Mouse (Mus musculus): ENCODE measurements around the gene Tacc2. TPM values are rescaled to one million over a fixed set of nuclear protein-coding genes. Genes with fewer than 3 reads are reported as not detected.

The Tacc2 gene
- polyA plus RNA-seq, 1 experiment from 2014 or later, result 58.9 TPM

DNA sequence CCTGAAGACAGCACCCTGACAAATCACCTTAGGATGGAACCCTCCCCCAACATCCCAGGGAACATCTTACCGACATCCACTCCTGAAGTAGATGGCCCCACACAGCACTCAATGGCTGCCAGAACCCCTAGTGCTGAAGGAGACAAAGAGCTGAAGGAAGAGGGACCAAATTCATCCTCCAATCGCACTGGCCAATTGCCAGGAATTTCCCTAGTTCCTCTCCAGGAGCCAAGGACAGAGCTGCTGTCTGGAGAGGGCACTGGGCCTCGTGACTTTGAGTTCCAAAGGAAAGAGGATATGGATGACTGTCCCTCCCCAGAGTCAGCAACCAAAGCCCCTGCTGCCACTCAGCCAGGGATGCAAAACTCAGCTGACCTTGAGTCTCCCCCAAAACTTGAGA, 44.7 kb downstream of the Tacc2 start:
- Histone ChIP-seq H3K27me3 (replicated peaks) (no peaks in the 10 kb centered on the region), H3K4me3 (replicated peaks) (no peak overlapping the region), H3K36me3 (no peaks in the 10 kb centered on the region), H3K27ac (replicated peaks) (no peak overlapping the region), H3K9me3 (replicated peaks) (no peaks in the 10 kb centered on the region), H3K4me2 (no peak overlapping the region), H3K4me1 (no peaks in the 10 kb centered on the region), H3K9ac (replicated peaks) (no peak overlapping the region)
- 55% methylated on average over 3 of the region's 3 CpGs for WGBS
- no peak for ATAC-seq (ENCODE audit: low FRiP score)

- Histone ChIP-seq H3K4me1 (no peaks in the 10 kb centered on the region), H3K4me3 (replicated peaks) (no peak overlapping the region), H3K9me3 (replicated peaks) (no peaks in the 10 kb centered on the region), H3K27ac (replicated peaks) (no peak overlapping the region), H3K4me2 (no peak overlapping the region), H3K36me3 (no peaks in the 10 kb centered on the region), H3K27me3 (replicated peaks) (no peaks in the 10 kb centered on the region), H3K9ac (replicated peaks) (no peak overlapping the region)
- ATAC-seq (ENCODE audit: low FRiP score), result no peak
- WGBS, result 93% methylated on average over 4 of the region's 4 CpGs
Measured at GRCm38 (mm10) chr7:130622359-130622758, 45.1 kb downstream of the Tacc2 start.

GRCm38 (mm10) chr7:130624299-130624698, 47.1 kb downstream of the Tacc2 start:
- Histone ChIP-seq H3K4me3 (replicated peaks) (no peak overlapping the region), H3K27me3 (replicated peaks) (no peaks in the 10 kb centered on the region), H3K36me3 (no peaks in the 10 kb centered on the region), H3K4me2 (no peak overlapping the region), H3K4me1 (no peaks in the 10 kb centered on the region), H3K9ac (replicated peaks) (no peak overlapping the region), H3K9me3 (replicated peaks) (no peaks in the 10 kb centered on the region), H3K27ac (replicated peaks) (no peak overlapping the region)
- ATAC-seq (ENCODE audit: low FRiP score), result no peak
- 88% methylated on average over 9 of the region's 9 CpGs for WGBS

- H3K27me3 ChIP-seq (replicated peaks), result no peaks in the 10 kb centered on the region
- no peaks in the 10 kb centered on the region for H3K36me3 ChIP-seq
- H3K4me2 ChIP-seq, result no peak overlapping the region
- no peaks in the 10 kb centered on the region for H3K4me1 ChIP-seq
- H3K9ac ChIP-seq (replicated peaks), result no peak overlapping the region
- WGBS, result 82% methylated on average over 7 of the region's 7 CpGs
- H3K27ac ChIP-seq (replicated peaks), result no peak overlapping the region
- H3K4me3 ChIP-seq (replicated peaks), result no peak overlapping the region
- no peaks in the 10 kb centered on the region for H3K9me3 ChIP-seq (replicated peaks)
- no peak for ATAC-seq (ENCODE audit: low FRiP score)
Measured at GRCm38 (mm10) chr7:130625361-130625760, 48.1 kb downstream of the Tacc2 start.

DNA sequence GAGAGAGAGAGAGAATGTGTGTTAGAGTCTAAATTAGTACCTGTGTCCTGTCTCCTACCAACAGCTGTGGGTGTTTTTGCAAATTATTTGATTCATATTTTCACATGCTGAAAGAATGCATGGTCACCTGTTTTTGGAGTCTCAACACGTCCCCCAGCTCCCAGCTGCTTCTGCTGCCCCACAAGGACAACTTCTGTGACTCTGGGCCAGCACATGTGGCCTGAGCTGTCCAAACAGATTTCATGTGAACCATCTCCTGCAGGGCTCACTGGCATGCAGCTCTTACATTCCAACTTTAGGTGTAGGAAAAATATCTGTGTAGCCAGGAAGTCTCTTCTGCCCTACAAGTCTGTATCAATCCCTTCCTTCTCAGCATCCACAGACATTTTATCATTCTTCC, 51.4 kb downstream of the Tacc2 start:
- no peaks in the 10 kb centered on the region for H3K4me1 ChIP-seq
- no peak overlapping the region for H3K4me2 ChIP-seq
- no peaks in the 10 kb centered on the region for H3K27me3 ChIP-seq (replicated peaks)
- no peaks in the 10 kb centered on the region for H3K36me3 ChIP-seq
- no peak overlapping the region for H3K4me3 ChIP-seq (replicated peaks)
- ATAC-seq (ENCODE audit: low FRiP score), result no peak
- no peak overlapping the region for H3K27ac ChIP-seq (replicated peaks)
- WGBS, result 71% methylated on average over 1 of the region's 1 CpGs
- H3K9me3 ChIP-seq (replicated peaks), result no peaks in the 10 kb centered on the region
- no peak overlapping the region for H3K9ac ChIP-seq (replicated peaks)

- Histone ChIP-seq H3K4me3 (replicated peaks) (no peak overlapping the region), H3K27me3 (replicated peaks) (no peaks in the 10 kb centered on the region), H3K9ac (replicated peaks) (no peak overlapping the region), H3K36me3 (no peaks in the 10 kb centered on the region), H3K9me3 (replicated peaks) (no peaks in the 10 kb centered on the region), H3K4me1 (no peaks in the 10 kb centered on the region), H3K27ac (replicated peaks) (no peak overlapping the region), H3K4me2 (no peak overlapping the region)
- 96% methylated on average over 7 of the region's 7 CpGs for WGBS
- ATAC-seq (ENCODE audit: low FRiP score), result no peak
Measured at GRCm38 (mm10) chr7:130629999-130630398, 52.8 kb downstream of the Tacc2 start.

DNA sequence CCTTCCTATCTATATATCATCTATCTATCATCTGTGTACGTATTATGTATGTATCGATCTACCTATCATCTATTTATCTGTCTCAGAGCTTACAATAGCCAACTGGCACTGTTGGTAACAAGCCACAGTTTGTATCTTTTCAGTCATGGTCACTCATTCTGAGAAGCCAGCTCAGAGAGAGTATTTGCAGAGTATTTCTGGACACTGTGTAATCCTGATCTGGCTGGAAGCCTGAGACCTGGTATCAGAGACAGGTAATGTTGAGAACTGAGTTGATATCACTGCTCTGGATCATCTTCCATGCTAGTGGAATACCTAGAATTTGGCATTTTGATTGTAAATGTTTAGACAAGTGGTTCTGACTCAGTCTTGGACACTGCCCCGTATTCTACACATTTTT, 53.7 kb downstream of the Tacc2 start:
- Histone ChIP-seq H3K4me1 (no peaks in the 10 kb centered on the region), H3K4me2 (no peak overlapping the region), H3K9ac (replicated peaks) (no peak overlapping the region), H3K9me3 (replicated peaks) (no peaks in the 10 kb centered on the region), H3K27me3 (replicated peaks) (no peaks in the 10 kb centered on the region), H3K36me3 (no peaks in the 10 kb centered on the region), H3K27ac (replicated peaks) (no peak overlapping the region), H3K4me3 (replicated peaks) (no peak overlapping the region)
- 86% methylated on average over 3 of the region's 3 CpGs for WGBS
- ATAC-seq (ENCODE audit: low FRiP score), result no peak

GRCm38 (mm10) chr7:130631553-130632378, 54.5 kb downstream of the Tacc2 start:
- H3K27ac ChIP-seq (replicated peaks), result no peak overlapping the region
- WGBS, result 51% methylated on average over 22 of the region's 22 CpGs
- ATAC-seq (ENCODE audit: low FRiP score), result no peak

DNA sequence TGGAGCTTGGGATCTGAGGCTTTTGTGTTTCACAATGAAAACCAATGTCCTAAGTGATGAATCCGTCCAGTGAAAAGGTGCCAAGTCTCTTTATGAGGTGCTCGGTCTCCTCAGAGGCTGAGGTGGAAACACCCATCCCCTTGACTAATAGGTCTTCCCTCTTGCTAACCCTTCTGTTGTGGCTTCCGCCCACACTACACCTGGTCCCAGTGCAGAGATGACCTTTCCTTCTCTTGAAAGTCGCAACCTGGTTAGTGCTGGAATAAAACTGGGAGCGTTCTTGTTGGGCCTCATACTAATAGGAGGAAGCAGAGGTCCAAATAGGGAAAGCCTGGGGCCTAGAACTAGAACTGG, 55.1 kb downstream of the Tacc2 start:
- Histone ChIP-seq H3K4me3 (replicated peaks) (no peak overlapping the region), H3K27me3 (replicated peaks) (no peaks in the 10 kb centered on the region), H3K4me2 (no peak overlapping the region), H3K9ac (replicated peaks) (no peak overlapping the region), H3K4me1 (no peaks in the 10 kb centered on the region), H3K9me3 (replicated peaks) (no peaks in the 10 kb centered on the region), H3K36me3 (no peaks in the 10 kb centered on the region), H3K27ac (replicated peaks) (no peak overlapping the region)
- WGBS, result 88% methylated on average over 5 of the region's 5 CpGs
- no peak for ATAC-seq (ENCODE audit: low FRiP score)

More at GRCm38 (mm10) chr7:130631553-130632378, 54.5 kb downstream of the Tacc2 start:
- H3K4me2 ChIP-seq, result no peak overlapping the region
- H3K4me1 ChIP-seq, result no peaks in the 10 kb centered on the region
- no peaks in the 10 kb centered on the region for H3K9me3 ChIP-seq (replicated peaks)
- H3K27me3 ChIP-seq (replicated peaks), result no peaks in the 10 kb centered on the region
- H3K4me3 ChIP-seq (replicated peaks), result no peak overlapping the region
- no peak overlapping the region for H3K9ac ChIP-seq (replicated peaks)
- H3K36me3 ChIP-seq, result no peaks in the 10 kb centered on the region

DNA sequence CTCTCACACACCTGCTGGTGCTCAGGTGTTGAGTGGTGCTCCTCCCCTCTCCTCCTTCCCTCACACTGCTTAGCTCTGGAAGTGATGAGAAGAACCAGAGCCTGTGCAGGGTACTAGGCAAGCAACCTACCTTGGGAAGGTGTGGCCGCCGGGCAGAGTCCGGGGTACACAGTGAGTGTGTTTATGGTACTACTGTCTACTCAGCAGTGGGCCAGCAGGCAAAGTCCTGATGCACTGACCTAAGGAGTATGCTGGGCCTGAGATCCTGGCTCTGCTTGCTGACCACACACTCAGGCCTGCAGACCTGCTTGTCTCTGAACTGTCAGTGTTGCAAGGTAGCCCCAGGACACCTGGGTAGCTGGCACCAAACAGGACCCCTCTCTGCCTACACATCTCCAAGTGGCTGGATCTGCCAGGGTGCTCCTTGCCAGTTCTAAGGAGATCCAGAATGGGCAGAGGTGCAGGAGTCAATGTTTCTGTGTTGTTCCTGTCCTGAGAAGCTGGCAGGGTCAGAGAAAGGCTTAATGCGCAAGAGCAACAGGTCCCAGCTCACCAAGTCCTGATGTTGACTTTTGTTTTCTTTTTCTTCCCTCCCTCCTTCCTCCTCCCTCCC, 57.1 kb downstream of the Tacc2 start:
- 88% methylated on average over 4 of the region's 4 CpGs for WGBS
- ATAC-seq (ENCODE audit: low FRiP score), result no peak
- Histone ChIP-seq H3K9me3 (replicated peaks) (no peaks in the 10 kb centered on the region), H3K27me3 (replicated peaks) (no peaks in the 10 kb centered on the region), H3K4me3 (replicated peaks) (no peak overlapping the region), H3K36me3 (no peaks in the 10 kb centered on the region), H3K4me2 (no peak overlapping the region), H3K27ac (replicated peaks) (no peak overlapping the region), H3K9ac (replicated peaks) (no peak overlapping the region), H3K4me1 (peaks cover 5% of the 10 kb centered on the region)

DNA sequence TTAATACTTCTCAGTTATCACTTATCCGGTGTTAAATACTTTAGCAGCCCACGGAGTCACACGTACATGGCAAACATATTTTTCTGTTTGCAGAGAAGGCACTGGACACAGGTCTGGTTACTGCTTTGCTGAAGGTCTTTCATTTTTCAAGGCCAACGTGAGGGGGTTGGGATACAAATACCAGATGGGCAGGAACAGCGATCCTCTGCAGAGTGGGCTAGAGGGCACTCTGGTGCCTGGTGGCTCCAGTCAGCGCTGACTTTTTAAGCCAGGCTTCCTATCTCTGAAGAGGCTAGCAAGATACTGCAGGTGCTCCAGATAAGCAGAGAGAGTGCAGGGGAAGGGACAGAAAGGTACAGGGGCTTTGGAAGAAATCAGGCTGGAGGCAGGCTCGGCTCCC, 58.0 kb downstream of the Tacc2 start:
- Histone ChIP-seq H3K4me2 (no peak overlapping the region), H3K9me3 (replicated peaks) (no peaks in the 10 kb centered on the region), H3K9ac (replicated peaks) (no peak overlapping the region), H3K27ac (replicated peaks) (no peak overlapping the region), H3K4me3 (replicated peaks) (no peak overlapping the region), H3K27me3 (replicated peaks) (no peaks in the 10 kb centered on the region), H3K4me1 (peaks cover 5% of the 10 kb centered on the region), H3K36me3 (no peaks in the 10 kb centered on the region)
- WGBS, result 69% methylated on average over 7 of the region's 7 CpGs
- no peak for ATAC-seq (ENCODE audit: low FRiP score)

DNA sequence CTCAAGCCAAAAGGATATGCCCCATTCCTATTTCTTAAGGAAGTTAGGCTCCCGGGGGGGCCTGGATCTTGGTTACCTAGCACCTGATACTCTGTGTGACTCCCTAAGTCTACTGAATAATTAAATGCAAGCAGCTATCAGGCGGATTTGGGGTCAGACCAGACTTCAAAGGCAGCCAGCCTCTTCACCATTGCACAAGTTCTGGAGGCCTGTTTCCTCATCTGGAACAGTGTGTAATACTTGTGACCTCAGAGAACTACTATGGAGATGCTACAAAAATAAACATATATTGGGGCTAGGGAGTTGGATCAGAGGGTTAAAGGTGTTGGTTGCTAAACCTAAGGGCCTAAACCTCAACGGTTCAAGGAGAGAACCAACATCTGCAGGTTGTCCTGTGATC, 59.0 kb downstream of the Tacc2 start:
- Histone ChIP-seq H3K27me3 (replicated peaks) (no peaks in the 10 kb centered on the region), H3K4me3 (replicated peaks) (no peak overlapping the region), H3K4me1 (peaks cover 5% of the 10 kb centered on the region), H3K9ac (replicated peaks) (no peak overlapping the region), H3K36me3 (no peaks in the 10 kb centered on the region), H3K27ac (replicated peaks) (no peak overlapping the region), H3K4me2 (no peak overlapping the region), H3K9me3 (replicated peaks) (no peaks in the 10 kb centered on the region)
- 85% methylated on average over 3 of the region's 3 CpGs for WGBS
- no peak for ATAC-seq (ENCODE audit: low FRiP score)

Measured in neural tube, embryonic 15.5 days (tissue).